Mouse (Mus musculus): ENCODE measurements around the gene Ocln. TPM values are rescaled to one million over a fixed set of nuclear protein-coding genes. Genes with fewer than 3 reads are reported as not detected.
A peak's percentile ranks its signal among the peaks of the same experiment; 100 is the strongest.

Ocln gene
- total RNA-seq (2021), result 4.4 and 6.7 TPM in 2 replicates
- long read RNA-seq, experiment 1, full-length matches to known transcripts, result 13 of 20 reads
- long read RNA-seq, experiment 1, partial matches to known transcripts, result 0 of 20 reads
- long read RNA-seq, experiment 1, other reads (novel, unspliced or antisense), result 7 of 20 reads
- long read RNA-seq, experiment 2, full-length matches to known transcripts, result 8 of 10 reads
- long read RNA-seq, experiment 2, partial matches to known transcripts, result 0 of 10 reads
- long read RNA-seq, experiment 2, other reads (novel, unspliced or antisense), result 2 of 10 reads

DNA sequence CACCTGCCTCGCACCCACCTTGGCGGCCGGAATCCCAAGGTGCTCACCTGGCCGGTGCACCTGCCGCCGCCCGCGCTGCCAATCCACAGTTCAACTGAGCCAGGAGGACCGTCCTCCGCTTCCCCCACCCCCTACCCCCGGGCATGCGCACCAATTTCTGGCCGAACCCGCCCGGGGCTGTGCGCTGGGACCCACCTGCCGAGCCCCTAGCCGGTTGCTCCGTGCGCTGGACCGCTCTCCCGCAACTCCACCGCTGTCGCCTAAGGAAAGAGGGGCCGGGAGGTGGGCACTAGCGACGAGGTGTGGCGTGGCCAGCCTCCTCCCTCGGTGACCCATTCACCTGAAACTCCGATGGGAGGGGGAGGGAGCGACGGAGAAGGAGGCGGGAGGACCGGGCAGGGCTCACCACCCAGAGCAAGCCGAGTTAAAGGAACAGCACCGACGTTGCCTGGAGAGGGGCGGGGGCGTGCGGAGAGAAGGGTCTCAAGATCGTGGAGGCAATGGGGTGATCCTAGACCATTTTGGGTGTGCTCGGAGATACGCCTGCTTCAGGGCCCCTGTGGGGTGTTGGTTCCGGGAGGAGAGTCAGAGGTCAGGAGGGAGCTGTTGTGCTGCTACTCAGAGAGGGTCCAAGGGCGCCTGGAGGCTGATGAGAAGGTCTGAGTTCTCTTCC, at the start of gene Ocln:
TSS of gene Ocln (minus strand) at position 350 of the 673 bp plus-strand sequence.
- peak; percentile 72 for DNase-seq

DNA sequence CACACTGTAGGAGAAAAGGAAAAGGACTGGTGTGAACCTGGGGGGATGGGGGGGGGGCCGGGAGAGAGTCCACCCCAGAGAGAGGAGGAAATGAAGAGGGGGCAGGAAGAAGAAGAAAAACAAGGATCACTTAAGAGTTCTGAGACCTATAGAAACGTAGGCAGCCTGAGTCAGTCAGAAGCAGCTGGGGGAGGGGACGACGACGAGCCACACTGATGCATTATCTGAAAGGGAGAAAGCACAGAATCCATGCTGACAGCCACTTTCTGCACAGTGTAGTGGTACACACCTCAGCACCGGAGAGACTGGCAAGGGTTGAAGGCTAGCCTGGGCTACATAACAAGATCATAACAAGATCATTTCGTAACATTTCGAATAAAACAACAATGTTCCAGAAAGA, 48.5 kb upstream of the Ocln start:
- no peak for DNase-seq

DNA sequence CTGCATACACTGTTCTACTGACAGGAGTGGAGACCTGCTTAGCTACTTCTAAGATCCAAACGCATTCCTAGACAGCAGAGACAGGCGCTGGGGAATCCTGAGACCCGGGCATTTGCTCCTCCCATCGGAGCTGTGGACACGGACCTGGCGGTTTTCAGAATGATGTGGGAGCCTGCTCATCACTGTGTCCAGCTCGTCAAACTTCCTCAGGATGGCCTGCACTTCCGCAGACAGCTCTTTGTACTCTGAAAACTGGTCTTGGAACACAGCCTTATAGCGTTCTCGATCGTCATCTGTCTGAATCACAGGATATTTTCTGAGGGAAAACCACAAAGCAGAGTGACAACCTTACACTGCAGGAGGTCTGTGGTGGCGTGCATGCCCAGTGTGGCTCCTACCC, 47.8 kb upstream of the Ocln start:
- no peak for DNase-seq

DNA sequence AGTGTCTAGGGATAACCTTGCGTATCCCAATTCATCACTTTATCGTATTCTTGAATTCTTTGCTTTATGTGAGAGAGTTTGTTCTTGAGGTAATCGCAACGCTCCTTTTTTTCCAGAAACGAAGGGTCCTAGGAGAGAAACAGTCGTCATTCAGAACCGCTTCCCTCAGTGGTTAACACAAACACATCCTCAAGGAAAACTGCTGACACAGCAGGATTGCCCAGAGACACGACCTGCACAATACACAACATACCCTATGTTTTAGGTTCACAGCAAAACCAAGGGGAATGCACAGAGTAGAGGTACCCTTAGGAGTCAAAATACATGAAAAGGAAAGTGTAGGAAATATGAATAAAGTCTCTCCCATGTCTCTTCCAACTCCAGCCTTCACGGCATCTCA, 44.8 kb upstream of the Ocln start:
- no peak for DNase-seq

DNA sequence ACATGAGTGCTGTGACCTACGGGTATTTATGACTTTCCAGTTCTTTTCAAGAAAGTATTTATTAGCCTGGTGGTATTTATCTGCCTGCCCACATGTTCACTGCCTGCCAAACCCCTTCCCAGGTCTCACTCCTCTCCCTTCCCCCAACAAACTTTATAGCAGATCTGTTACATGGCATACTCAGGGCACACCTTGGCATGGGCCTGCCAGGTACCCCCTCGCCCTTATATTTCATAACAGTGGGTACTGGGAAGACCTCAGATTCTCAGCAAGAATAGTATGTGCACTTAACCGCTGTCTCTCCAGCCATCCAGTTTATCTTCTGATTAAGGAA, 43.0 kb upstream of the Ocln start:
- DNase-seq, result no peak

DNA sequence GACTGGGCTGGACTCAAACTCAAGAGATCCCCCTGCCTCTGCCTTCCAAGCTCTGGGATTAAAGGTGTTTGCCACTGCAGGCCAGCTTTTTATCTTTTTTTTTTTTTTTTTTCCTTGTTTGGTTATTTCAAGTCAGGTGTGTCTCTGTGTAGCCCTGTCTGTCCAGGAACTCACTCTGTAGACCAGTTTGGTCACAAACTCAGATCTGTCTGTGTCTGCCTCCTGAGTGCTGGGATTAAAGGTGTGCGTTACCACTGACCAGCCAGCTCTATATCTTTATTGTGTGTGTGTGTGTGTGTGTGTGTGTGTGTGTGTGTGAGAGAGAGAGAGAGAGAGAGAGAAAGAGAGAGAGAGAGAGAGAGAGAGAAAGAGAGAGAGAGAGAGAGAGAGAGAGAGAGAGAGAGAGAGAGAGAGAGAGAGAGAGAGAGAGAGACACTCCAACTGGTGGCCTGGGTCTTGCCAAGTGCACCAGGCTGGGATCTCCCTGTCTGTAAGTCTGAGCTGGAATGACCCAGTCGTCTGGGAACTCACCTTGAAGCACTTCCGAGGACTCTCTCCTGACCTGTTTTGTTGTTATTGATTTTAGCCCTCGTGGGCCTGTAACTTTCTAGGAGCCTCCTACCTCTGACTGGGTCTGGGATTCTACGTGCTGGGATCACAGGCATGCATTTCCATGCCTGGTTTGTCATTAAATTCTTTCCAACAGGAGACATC, 42.5 kb upstream of the Ocln start:
- DNase-seq, result no peak

DNA sequence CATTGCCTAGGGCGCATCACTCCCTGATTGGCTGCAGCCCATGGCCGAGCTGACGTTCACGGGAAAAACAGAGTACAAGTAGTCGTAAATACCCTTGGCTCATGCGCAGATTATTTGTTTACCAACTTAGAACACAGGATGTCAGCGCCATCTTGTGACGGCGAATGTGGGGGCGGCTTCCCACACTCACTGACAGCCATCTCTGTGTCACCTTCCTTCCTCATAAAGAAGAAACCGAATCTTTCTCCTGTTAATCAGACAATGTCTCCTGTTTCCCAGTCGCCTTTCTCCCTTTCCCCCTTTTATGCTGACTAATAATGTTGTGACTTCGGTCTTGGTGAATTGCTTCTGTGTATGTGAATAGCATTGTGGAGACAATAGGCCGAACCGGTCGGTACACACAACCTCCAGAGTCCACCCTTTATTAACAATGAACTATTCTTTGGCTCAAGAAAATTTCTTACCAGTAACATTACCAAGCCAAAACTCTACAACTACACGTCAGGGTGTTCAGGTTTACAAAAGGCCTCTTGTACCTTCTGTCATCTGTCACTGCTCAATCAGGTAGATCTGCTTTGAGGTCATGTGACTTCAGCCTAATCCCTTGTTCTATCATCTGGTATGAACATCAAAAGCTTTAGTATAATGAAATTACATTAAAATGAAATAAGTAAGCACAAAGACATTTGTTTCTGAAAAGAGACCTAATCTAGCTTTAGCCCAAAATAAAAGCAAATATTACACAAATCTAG, 41.7 kb upstream of the Ocln start:
- DNase-seq, result peak; percentile 37

DNA sequence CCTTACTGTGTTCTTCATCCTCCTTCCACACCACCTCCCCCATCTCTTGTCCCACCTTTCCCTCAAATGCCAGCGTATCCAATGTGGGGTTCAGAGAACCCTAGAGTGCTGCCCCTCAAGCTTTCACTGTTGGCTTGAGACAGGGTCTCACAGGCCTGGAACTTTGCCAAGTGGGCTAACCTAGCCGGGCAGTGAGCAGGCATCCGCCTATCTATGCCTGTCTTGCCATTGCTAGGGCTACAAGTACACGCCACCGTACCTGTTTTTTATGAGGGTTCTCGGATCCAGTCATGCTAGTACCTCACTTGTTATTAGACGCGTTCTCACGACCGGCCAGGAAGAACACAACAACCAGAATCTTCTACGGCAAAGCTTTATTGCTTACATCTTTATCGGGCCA, 36.1 kb upstream of the Ocln start:
- DNase-seq, result no peak

DNA sequence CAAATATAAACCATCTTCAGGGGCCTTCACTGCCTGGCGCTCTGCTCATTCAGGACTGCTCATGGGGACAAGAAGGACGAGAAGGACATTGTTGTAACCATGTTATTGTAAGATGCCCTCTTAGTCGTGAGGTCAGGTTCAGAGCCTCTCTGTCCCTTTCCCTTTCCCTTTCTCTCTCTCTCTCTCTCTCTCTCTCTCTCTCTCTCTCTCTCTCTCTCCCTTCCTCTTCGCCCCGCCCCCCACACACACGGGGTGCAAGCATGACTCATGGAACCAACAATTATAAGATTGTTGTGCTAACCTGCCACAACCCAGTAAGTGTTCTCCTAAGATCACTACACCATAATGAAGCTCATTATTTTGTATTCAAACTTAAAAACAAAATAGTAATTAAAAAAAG, 29.6 kb upstream of the Ocln start:
- DNase-seq, result peak; percentile 14

DNA sequence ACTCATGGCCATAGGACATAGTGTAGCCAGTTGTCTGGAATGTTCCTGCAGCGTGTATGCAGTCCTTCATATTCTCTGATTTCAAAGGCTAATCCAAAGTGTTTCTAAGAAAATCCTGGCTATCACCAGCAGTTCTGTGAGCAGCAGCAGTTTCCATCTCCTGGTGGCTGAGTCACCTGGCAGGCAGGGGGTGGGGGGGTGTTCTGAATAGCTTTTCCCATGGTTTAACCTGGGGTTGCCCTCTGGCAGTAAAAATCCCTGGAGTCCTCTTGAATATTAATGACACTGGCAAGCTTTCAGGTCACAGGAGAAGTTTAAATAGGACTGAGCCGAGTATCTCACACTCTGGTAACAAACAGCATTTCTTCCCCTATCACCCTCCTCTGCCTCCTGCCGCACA, 29.2 kb upstream of the Ocln start:
- peak; percentile 57 for DNase-seq

DNA sequence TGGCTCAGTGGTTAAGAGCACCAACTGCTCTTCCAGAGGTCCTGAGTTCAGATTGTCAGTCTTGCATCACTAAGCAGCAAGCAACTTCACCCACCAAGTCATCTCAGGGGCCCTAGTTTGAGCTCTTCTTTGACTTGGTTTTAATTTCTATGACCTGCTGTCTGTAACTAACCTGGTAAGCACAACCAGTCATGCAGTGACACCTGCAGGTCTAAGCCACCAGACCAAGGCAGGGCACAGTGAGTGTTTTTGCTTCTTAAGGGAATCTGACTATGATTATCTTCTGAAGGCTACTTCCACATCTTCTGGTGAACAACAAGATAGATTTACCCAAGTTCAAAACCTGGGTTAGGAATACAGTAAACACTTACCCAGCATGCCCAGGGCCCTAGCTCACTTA, 27.4 kb upstream of the Ocln start:
- DNase-seq, result no peak

DNA sequence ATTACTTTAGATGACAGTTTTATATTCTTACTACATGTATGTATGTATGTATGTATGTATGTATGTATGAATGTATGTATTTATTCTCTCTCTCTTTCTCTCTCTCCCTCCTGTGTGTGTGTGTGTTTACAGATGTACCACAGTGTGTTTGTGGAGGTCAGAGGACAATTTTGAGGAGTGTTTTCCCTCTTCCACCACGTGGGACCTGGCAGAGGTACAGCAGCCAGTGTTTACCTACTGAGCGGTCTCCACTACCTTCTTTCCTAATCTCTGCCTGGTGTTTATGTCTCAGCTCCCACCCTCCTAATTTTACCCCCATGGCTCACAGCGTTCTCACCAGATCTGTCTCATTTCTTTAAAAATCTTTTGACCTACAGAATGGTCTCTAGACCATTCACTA, 26.7 kb upstream of the Ocln start:
- no peak for DNase-seq

DNA sequence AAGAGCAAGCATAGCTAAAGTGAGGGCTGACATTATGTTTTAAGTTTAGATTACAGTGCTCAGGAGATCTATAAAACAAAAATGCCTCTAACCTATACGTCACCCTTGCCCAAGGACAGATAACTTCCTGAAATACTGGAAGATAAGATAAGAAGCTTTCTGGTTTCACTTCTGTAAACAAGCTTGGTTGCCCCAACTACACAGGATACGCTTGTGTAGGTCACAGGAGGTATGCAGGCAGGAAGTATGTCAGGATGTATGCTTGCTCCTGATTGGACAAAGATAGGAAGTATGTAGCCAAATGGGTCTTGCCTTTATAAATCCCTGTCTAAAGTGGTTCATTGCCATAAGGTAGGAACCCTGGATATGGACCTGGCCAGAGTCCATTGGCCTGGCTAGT, 23.4 kb upstream of the Ocln start:
- DNase-seq, result no peak

DNA sequence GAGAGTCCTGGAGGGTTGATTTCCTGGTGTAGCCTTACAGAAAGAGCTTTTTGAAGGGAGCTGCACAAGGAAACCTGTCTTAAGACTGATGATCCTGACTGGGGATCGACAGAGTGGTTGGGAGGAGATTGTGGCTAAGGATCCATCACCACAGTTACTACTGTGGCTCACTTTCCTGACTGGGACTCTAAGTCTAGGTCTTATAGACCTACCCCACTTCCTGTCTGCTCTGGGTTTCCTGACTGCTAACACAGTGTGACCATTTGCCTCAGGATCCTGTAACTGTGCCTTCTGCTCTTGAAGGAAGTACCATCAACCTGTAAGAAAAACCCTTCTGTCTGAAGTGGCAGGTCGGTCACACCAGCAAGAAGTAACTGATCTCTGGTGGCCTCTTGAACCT, 18.2 kb upstream of the Ocln start:
- no peak for DNase-seq

DNA sequence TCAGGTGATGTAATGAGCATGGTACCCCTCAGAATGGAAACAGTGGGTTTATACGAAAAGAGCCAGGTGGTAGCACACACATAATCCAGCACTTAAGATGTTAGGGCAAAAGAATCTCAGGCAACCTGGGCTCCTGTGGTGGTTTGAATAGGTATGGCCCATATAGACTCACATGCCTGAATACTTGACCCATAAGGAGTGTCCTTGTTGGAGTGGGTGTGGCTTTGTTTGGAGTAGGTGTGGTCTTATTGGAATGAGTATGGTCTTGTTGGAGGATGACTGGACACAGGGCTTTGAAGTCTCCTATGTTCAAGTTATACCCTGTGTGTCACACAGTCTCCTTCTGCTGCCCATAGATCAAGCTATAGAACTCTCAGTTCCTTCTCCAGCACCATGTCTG, 15.8 kb upstream of the Ocln start:
- DNase-seq, result no peak

DNA sequence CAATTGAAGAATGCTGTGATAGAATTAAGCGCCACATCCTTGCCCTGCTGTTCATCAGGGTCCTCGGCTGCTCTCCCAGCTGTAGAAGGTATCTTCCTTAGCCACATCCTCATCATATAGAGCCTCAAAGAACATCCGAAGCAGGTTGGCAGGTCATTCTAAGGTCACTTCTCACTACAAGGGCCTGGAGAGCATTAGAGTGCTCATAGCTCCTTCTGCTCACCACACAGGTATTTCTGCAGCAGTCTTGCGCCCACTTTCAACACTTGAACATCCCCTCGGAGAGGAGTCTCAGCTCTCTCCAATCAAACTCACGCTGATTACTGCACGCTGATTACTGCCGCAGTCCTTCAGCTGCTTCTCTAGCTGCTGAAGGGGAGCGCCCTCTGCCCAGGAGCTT, 6.9 kb upstream of the Ocln start:
- no peak for DNase-seq

DNA sequence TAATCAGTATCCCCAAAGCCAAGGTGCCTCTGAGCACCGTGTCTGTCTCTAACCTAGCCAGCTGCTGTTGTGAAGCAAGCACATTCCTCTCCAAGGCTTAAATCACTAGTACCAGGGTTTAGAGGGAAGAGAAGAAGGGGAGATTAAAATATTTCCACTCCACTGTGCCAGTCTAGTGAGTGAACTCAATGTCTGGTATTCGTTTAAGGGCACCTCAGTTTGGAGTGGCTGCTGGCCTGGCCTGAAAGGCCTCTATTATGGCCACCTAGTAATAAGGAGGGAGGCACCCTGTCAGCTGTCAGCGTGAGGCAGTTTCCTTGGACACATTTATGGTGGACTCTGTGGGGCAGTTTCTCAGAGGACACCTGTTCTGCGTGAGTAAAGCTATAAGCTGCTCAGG, 4.5 kb upstream of the Ocln start:
- no peak for DNase-seq

DNA sequence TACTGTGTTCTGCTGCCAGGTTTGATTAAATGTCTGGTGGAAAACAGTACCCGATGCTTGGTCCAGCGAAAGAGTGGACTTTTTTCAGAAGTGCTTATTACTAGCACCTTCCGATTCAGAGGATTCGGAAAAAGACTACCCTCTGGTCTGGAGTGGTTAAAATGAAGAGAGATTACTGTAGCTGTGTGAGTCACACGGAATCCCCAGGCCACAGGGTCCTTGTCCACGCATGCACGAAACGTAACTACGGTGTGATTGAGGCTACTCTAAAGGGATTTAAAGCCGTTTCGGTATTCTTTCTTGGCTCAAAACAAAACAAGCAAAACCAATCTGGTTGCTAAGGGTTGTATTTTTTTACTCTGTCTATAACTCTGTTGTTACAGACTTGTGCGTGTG, 522 bp upstream of the Ocln start:
- DNase-seq, result no peak

DNA sequence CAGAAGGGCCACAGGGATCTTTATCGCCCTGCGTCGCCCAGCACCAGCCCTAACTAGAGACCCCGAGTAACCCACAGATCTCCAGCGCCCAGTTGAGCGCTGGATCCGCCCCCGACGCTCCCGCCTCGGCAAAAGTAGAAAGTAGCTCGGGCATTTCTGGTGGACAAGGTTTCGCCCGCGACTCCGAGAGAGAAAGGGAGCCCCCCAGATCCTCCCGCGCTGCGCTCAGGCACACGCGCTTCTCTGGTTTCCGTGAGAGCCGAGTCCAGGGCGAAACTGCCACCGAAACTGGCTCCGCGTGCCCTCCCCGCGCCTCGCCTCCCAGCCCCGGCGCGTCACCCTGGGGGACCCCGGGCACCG, 529 bp downstream of the Ocln start:
- DNase-seq, result peak; percentile 48

DNA sequence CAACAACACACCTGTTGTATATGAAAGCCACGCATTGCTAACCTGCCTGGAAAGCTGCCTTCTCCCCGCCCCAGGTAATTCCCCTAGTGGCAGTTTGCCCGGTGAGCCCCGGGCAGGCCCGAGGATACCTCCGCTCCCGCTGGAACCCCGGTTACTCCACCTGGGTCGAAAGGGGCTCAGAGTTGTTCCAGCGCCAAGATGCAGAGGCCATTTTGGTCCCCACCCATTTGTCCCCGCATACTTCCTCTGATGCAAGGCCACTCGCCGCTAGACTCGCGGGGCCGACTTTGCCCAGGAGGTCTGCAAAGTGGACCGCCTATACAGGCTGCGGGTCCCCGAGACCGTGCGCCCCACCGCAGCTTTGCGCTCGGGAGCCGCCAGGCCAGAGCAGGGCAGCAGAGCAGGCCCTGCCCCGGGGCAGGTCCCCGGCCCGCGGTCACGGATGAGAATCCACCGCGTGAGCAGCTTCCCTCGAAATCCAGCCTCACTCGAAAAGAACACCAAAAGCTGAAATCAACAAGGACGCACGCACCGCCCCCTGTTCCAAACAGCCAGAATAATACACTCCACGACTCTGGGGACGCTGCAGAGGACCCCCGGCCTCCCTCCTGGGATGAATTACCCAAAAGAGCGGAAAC, 1.0 kb downstream of the Ocln start:
- peak; percentile 34 for DNase-seq

DNA sequence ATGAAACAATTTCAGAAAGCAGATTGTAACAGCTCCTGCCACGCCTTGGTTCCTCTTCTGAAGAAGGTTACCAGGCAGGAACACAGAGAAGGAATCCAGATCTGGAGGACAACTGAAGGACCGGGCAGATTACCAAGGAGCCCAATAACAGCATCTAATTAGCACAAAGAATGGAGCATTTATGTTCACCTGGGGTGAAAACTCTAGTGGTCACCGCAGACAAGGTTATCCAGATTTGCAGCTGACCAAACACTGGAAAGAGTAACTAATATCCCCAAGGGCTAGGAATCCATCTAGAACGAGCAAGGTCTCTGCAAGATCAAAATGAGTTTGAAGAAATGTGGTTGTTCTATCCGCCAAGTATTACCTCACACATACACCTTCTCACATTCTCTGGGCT, 5.2 kb downstream of the Ocln start:
- DNase-seq, result no peak

DNA sequence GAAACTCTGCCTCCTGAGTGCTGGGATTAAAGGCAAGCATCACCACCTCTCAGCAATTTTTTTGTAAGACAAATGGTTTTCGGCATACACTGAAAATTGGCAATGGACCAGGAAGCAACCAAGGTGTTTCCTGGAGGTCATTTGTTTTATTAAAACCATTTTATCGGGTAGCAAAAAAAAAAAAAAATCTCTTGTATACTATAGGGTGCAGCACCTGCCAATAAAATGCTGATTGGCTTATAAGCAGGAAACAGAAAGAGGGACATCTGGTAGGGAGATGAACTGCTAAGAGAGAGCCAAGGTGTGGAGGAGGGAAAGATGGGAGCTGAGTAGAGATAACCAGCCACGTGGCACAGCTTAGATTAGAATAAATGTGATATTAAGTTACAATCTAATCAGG, 7.0 kb downstream of the Ocln start:
- no peak for DNase-seq

DNA sequence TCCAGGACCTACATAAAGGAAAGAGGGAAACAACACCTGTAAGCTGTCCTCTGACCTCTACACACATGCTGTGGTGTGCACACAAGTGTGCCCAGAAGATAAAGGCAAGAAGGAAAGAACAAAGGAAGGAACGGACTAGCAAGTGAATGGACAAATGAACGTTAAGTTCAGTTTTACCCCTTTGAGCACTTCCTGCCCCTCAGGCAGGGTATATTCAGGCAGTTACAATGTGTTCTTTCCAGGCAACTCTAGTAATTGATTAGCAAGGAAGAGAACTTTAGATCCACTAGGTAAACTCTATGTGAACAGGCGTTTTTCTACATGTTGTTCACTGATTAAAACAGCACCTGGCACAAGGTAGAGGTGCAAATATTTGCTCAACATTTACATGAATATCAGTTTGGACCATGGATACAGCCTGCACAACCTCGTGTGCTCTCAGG, 8.3 kb downstream of the Ocln start:
- no peak for DNase-seq
